Mouse (Mus musculus): ENCODE data around the gene Tgfb1. TPM values are rescaled to one million over a fixed set of nuclear protein-coding genes. Genes with fewer than 3 reads are reported as not detected.
A peak's percentile ranks its signal among the peaks of the same experiment; 100 is the strongest.

The Tgfb1 gene
- polyA plus RNA-seq, 1 experiment from 2014 or later = 0.78 TPM

- DNase-seq (ENCODE audit: low spot score, missing footprints) (peak; percentile 35), ATAC-seq (ENCODE audit: low FRiP score) (no peak)
- H3K36me3 ChIP-seq (ENCODE audit: control insufficient read depth, insufficient read depth, low read length) = no peaks in the 10 kb centered on the region
- no peak overlapping the region for H3K27ac ChIP-seq (ENCODE audit: low read depth, low read length)
- no peak overlapping the region for H3K9ac ChIP-seq (ENCODE audit: low read length)
- 92% methylated on average over 12 of the region's 12 CpGs for WGBS
- no peak overlapping the region for H3K4me2 ChIP-seq
- H3K27me3 ChIP-seq (ENCODE audit: control insufficient read depth, insufficient read depth, low read length) = no peaks in the 10 kb centered on the region
- H3K4me1 ChIP-seq (ENCODE audit: control insufficient read depth, insufficient read depth, low read length) = peaks cover under 1% of the 10 kb centered on the region; the same call in 1 of the 2 replicates
- H3K9me3 ChIP-seq (ENCODE audit: control insufficient read depth, low read length) = no peaks in the 10 kb centered on the region
- H3K4me3 ChIP-seq (ENCODE audit: low read depth, low read length) = no peak overlapping the region
Observed at GRCm38 (mm10) chr7:25652244-25652759, 34.5 kb upstream of the Tgfb1 start.

- no peak for ATAC-seq (ENCODE audit: low FRiP score)
- H3K4me1 ChIP-seq (ENCODE audit: control insufficient read depth, insufficient read depth, low read length) = peaks cover 6% of the 10 kb centered on the region
- H3K4me3 ChIP-seq (ENCODE audit: low read depth, low read length) = no peak overlapping the region
- H3K4me2 ChIP-seq = no peak overlapping the region
- H3K9me3 ChIP-seq (ENCODE audit: control insufficient read depth, low read length) = no peaks in the 10 kb centered on the region
- no peak overlapping the region for H3K27ac ChIP-seq (ENCODE audit: low read depth, low read length)
- no peaks in the 10 kb centered on the region for H3K27me3 ChIP-seq (ENCODE audit: control insufficient read depth, insufficient read depth, low read length)
- no peaks in the 10 kb centered on the region for H3K36me3 ChIP-seq (ENCODE audit: control insufficient read depth, insufficient read depth, low read length)
- H3K9ac ChIP-seq (ENCODE audit: low read length) = no peak overlapping the region
- peak; percentile 82 for DNase-seq (ENCODE audit: low spot score, missing footprints)
- 77% methylated on average over 11 of the region's 11 CpGs for WGBS
Observed at GRCm38 (mm10) chr7:25655601-25656428, 31.0 kb upstream of the Tgfb1 start.

GRCm38 (mm10) chr7:25657785-25658184 lies 29.0 kb upstream of the Tgfb1 start:
- H3K27ac ChIP-seq (ENCODE audit: low read depth, low read length) = no peak overlapping the region
- peak overlapping the region; percentile 85 for H3K4me2 ChIP-seq
- WGBS = 47% methylated on average over 10 of the region's 10 CpGs
- DNase-seq (ENCODE audit: low spot score, missing footprints) (no peak), ATAC-seq (ENCODE audit: low FRiP score) (no peak)
- no peaks in the 10 kb centered on the region for H3K27me3 ChIP-seq (ENCODE audit: control insufficient read depth, insufficient read depth, low read length)
- H3K4me3 ChIP-seq (ENCODE audit: low read depth, low read length) = peak overlapping the region; percentile 67
- H3K4me1 ChIP-seq (ENCODE audit: control insufficient read depth, insufficient read depth, low read length) = peaks cover 6% of the 10 kb centered on the region
- H3K9ac ChIP-seq (ENCODE audit: low read length) = peak overlapping the region; percentile 64
- no peaks in the 10 kb centered on the region for H3K36me3 ChIP-seq (ENCODE audit: control insufficient read depth, insufficient read depth, low read length)
- no peaks in the 10 kb centered on the region for H3K9me3 ChIP-seq (ENCODE audit: control insufficient read depth, low read length)

GRCm38 (mm10) chr7:25658657-25659472 lies 27.9 kb upstream of the Tgfb1 start, which contains the start of the genes Bckdha and Exosc5:
Gene Bckdha (minus strand): TSS chr7:25658981.
Gene Exosc5 (plus strand): TSS chr7:25659164.
- Histone ChIP-seq H3K9ac (ENCODE audit: low read length) (peak within 1 kb of the TSS; percentile 70), H3K27ac (ENCODE audit: low read depth, low read length) (peak within 1 kb of the TSS; percentile 33; the same call in 1 of the 2 replicates), H3K9me3 (ENCODE audit: control insufficient read depth, low read length) (no peaks in the 10 kb centered on the region), H3K36me3 (ENCODE audit: control insufficient read depth, insufficient read depth, low read length) (no peaks in the 10 kb centered on the region), H3K27me3 (ENCODE audit: control insufficient read depth, insufficient read depth, low read length) (no peaks in the 10 kb centered on the region), H3K4me2 (peak within 1 kb of the TSS; percentile 85), H3K4me1 (ENCODE audit: control insufficient read depth, insufficient read depth, low read length) (peaks cover 6% of the 10 kb centered on the region), H3K4me3 (ENCODE audit: low read depth, low read length) (peak within 1 kb of the TSS; percentile 67)
- peak; percentile 99 for ATAC-seq (ENCODE audit: low FRiP score)
- WGBS = under 1% methylated on average over 50 of the region's 50 CpGs
- DNase-seq (ENCODE audit: low spot score, missing footprints) = peak; percentile 100

GRCm38 (mm10) chr7:25666381-25666780 lies 20.4 kb upstream of the Tgfb1 start:
- no peak for ATAC-seq (ENCODE audit: low FRiP score)
- no peaks in the 10 kb centered on the region for H3K9me3 ChIP-seq (ENCODE audit: control insufficient read depth, low read length)
- no peaks in the 10 kb centered on the region for H3K36me3 ChIP-seq (ENCODE audit: control insufficient read depth, insufficient read depth, low read length)
- no peaks in the 10 kb centered on the region for H3K4me1 ChIP-seq (ENCODE audit: control insufficient read depth, insufficient read depth, low read length)
- 94% methylated on average over 8 of the region's 8 CpGs for WGBS
- no peak overlapping the region for H3K9ac ChIP-seq (ENCODE audit: low read length)
- no peak overlapping the region for H3K4me3 ChIP-seq (ENCODE audit: low read depth, low read length)
- DNase-seq (ENCODE audit: low spot score, missing footprints) = peak; percentile 65
- H3K27me3 ChIP-seq (ENCODE audit: control insufficient read depth, insufficient read depth, low read length) = no peaks in the 10 kb centered on the region
- no peak overlapping the region for H3K4me2 ChIP-seq
- H3K27ac ChIP-seq (ENCODE audit: low read depth, low read length) = no peak overlapping the region

- H3K9me3 ChIP-seq (ENCODE audit: control insufficient read depth, low read length) = no peaks in the 10 kb centered on the region
- no peak overlapping the region for H3K27ac ChIP-seq (ENCODE audit: low read depth, low read length)
- no peak overlapping the region for H3K9ac ChIP-seq (ENCODE audit: low read length)
- DNase-seq (ENCODE audit: low spot score, missing footprints) (no peak), ATAC-seq (ENCODE audit: low FRiP score) (no peak)
- no peak overlapping the region for H3K4me3 ChIP-seq (ENCODE audit: low read depth, low read length)
- H3K27me3 ChIP-seq (ENCODE audit: control insufficient read depth, insufficient read depth, low read length) = peaks cover 7% of the 10 kb centered on the region
- no peaks in the 10 kb centered on the region for H3K4me1 ChIP-seq (ENCODE audit: control insufficient read depth, insufficient read depth, low read length)
- WGBS = 88% methylated on average over 10 of the region's 10 CpGs
- H3K4me2 ChIP-seq = no peak overlapping the region
- no peaks in the 10 kb centered on the region for H3K36me3 ChIP-seq (ENCODE audit: control insufficient read depth, insufficient read depth, low read length)
Observed at GRCm38 (mm10) chr7:25669158-25669557, 17.6 kb upstream of the Tgfb1 start.

GRCm38 (mm10) chr7:25669631-25670030 lies 17.2 kb upstream of the Tgfb1 start:
- WGBS = 80% methylated on average over 9 of the region's 9 CpGs
- Histone ChIP-seq H3K4me2 (no peak overlapping the region), H3K4me1 (ENCODE audit: control insufficient read depth, insufficient read depth, low read length) (no peaks in the 10 kb centered on the region), H3K27ac (ENCODE audit: low read depth, low read length) (no peak overlapping the region), H3K36me3 (ENCODE audit: control insufficient read depth, insufficient read depth, low read length) (no peaks in the 10 kb centered on the region), H3K9ac (ENCODE audit: low read length) (no peak overlapping the region), H3K9me3 (ENCODE audit: control insufficient read depth, low read length) (no peaks in the 10 kb centered on the region), H3K27me3 (ENCODE audit: control insufficient read depth, insufficient read depth, low read length) (peaks cover 12% of the 10 kb centered on the region), H3K4me3 (ENCODE audit: low read depth, low read length) (no peak overlapping the region)
- DNase-seq (ENCODE audit: low spot score, missing footprints) (peak; percentile 8), ATAC-seq (ENCODE audit: low FRiP score) (no peak)

GRCm38 (mm10) chr7:25670096-25670495 lies 16.7 kb upstream of the Tgfb1 start:
- H3K9me3 ChIP-seq (ENCODE audit: control insufficient read depth, low read length) = no peaks in the 10 kb centered on the region
- no peak overlapping the region for H3K27ac ChIP-seq (ENCODE audit: low read depth, low read length)
- WGBS = 88% methylated on average over 4 of the region's 4 CpGs
- DNase-seq (ENCODE audit: low spot score, missing footprints) (peak; percentile 12), ATAC-seq (ENCODE audit: low FRiP score) (no peak)
- 0 out of 2 replicates have a peak, but pooled peaks cover 2% of the 10 kb centered on the region for H3K4me1 ChIP-seq (ENCODE audit: control insufficient read depth, insufficient read depth, low read length)
- H3K4me2 ChIP-seq = no peak overlapping the region
- peaks cover 16% of the 10 kb centered on the region for H3K27me3 ChIP-seq (ENCODE audit: control insufficient read depth, insufficient read depth, low read length)
- no peak overlapping the region for H3K9ac ChIP-seq (ENCODE audit: low read length)
- no peaks in the 10 kb centered on the region for H3K36me3 ChIP-seq (ENCODE audit: control insufficient read depth, insufficient read depth, low read length)
- no peak overlapping the region for H3K4me3 ChIP-seq (ENCODE audit: low read depth, low read length)

Data from midbrain, embryonic 11.5 days (tissue).